Mouse (Mus musculus) kidney, adult 2 months (tissue): ENCODE data around the gene Stard3nl.

Experiments
- CTCF ChIP-seq: fragments of 200-500 bp; conservative IDR thresholded peaks from 2 replicates; pipeline ENCODE4 v1.5.1; 2011; ENCODE audit warnings: low read depth, mild to moderate bottlenecking, control low read depth, low read length, moderate library complexity, mixed read lengths; ENCODE audit not compliant: insufficient read depth, insufficient read length
- POLR2A ChIP-seq: fragments of 200-500 bp; IDR thresholded peaks from one replicate; pipeline ENCODE4 v1.6.1; 2011; ENCODE audit warnings: low read depth, low read length, control low read depth

GRCm38 (mm10) chr13:19391608-19392007 is 4.0 kb downstream of the Stard3nl start:
- TF ChIP-seq POLR2A (no peak), CTCF (no peak)
